Comparison of ENCODE assay signal across 9 mouse cellular contexts in genomic region chr2:128395308-128396007, GRCm38 (mm10).
A peak's percentile ranks its signal among the peaks of the same experiment; 100 is the strongest.
DNase-seq lines count a peak whose midpoint lies in the region; ATAC-seq and TF ChIP-seq lines count a peak whose summit lies in the region.
"Had no signal": no experiment of that assay in that cellular context is flagged by ENCODE, and none has a peak within 500 bp of the region (broad histone marks: within the 10 kb centered on the region; RNA-seq: fewer than 3 reads in every experiment).

No protein-coding gene starts in this region.

- DNase-seq in liver, postnatal 0 days, result no peak
- no peak for DNase-seq in liver
- no peak for DNase-seq in limb, embryonic 10.5 days (ENCODE audit: low spot score)
- peak; percentile 22 for DNase-seq in skeletal muscle tissue, adult 2 months (ENCODE audit: low read depth, low spot score)
- no peak for DNase-seq in embryo, embryonic 10.5 days (ENCODE audit: low spot score)
- DNase-seq in frontal cortex, postnatal 36 days (ENCODE audit: low spot score in 2 of 2), result no peak

- TF ChIP-seq CTCF in liver, postnatal 0 days (IDR thresholded peaks at IDR 0.05; ENCODE audit: low read depth), result no peak

- WGBS in liver, postnatal 0 days (ENCODE audit: insufficient replicate concordance), result 41% methylated on average over 4 of the region's 4 CpGs
- 50% methylated on average over 4 of the region's 4 CpGs for WGBS in limb, embryonic 10.5 days

- no peak overlapping the region for H3K9ac ChIP-seq in liver, postnatal 0 days (replicated peaks)
- H3K9ac ChIP-seq: liver, embryonic 14.5 days had no signal

- no peak overlapping the region for H3K4me2 ChIP-seq in liver, postnatal 0 days (ENCODE audit: low read depth, low read length)

- no peak overlapping the region for H3K4me3 ChIP-seq in liver, postnatal 0 days (ENCODE audit: low read depth, low read length)
- no peak overlapping the region for H3K4me3 ChIP-seq in limb, embryonic 10.5 days
- H3K4me3 ChIP-seq: layer of hippocampus, adult 2 months had no signal

- ATAC-seq in liver, postnatal 0 days, result peak; percentile 34
- ATAC-seq in granulocyte monocyte progenitor cell, adult 5-6 weeks (replicated peaks; ENCODE audit: poor library complexity, severe bottlenecking), result peak; percentile 40

- TF ChIP-seq EP300 in liver, postnatal 0 days (IDR thresholded peaks at IDR 0.05; ENCODE audit: low read depth), result no peak

- H3K4me1 ChIP-seq in liver, postnatal 0 days (ENCODE audit: insufficient read depth), result peaks cover 14% of the 10 kb centered on the region
- H3K4me1 ChIP-seq in limb, embryonic 10.5 days, result peaks cover 42% of the 10 kb centered on the region

- H3K27ac ChIP-seq in liver, postnatal 0 days (ENCODE audit: low read depth), result 0 out of 2 replicates have a peak overlapping the region, but pooled peaks have one; percentile 34
- peak overlapping the region; percentile 1; the same call in 1 of the 2 replicates for H3K27ac ChIP-seq in limb, embryonic 10.5 days
- H3K27ac ChIP-seq: layer of hippocampus, adult 2 months; liver, embryonic 14.5 days had no signal

- H3K27me3 ChIP-seq in liver, postnatal 0 days (ENCODE audit: insufficient read depth, low read length), result no peaks in the 10 kb centered on the region
- peaks cover 5% of the 10 kb centered on the region for H3K27me3 ChIP-seq in limb, embryonic 10.5 days (ENCODE audit: low read depth, poor library complexity, severe bottlenecking)

- H3K36me3 ChIP-seq in liver, postnatal 0 days (replicated peaks; ENCODE audit: insufficient read depth, low read length), result no peaks in the 10 kb centered on the region
- H3K36me3 ChIP-seq in limb, embryonic 10.5 days, result no peaks in the 10 kb centered on the region

- H3K9me3 ChIP-seq in liver, postnatal 0 days (ENCODE audit: low read length), result no peaks in the 10 kb centered on the region
- no peaks in the 10 kb centered on the region for H3K9me3 ChIP-seq in limb, embryonic 10.5 days (replicated peaks)
